Mouse (Mus musculus): ENCODE measurements around the gene Noc4l.

- TF ChIP-seq POLR2A (IDR thresholded peaks at IDR 0.05; ENCODE audit: borderline replicate concordance, insufficient read depth, low read length), result peak; percentile 87
- no peak for TF ChIP-seq CTCF (IDR thresholded peaks at IDR 0.05; ENCODE audit: borderline replicate concordance, insufficient read depth, low read depth, low read length)
Observed at GRCm38 (mm10) chr5:110652719-110653648, at the start of gene Noc4l, which contains the start of gene Ddx51.

Measured in cerebellum, adult 2 months (tissue).